Mouse (Mus musculus) heart, embryonic 15.5 days (tissue): Measurements from ENCODE around the gene Stoml3. TPM values are rescaled to one million over a fixed set of nuclear protein-coding genes. Genes with fewer than 3 reads are reported as not detected.
A peak's percentile ranks its signal among the peaks of the same experiment; 100 is the strongest.

Experiments
- ATAC-seq: fragments of 200-750 bp; cut with Nextera tagmentation; replicated peaks from 2 replicates; pipeline ENCODE4 v1.8.0; 2017; ENCODE audit warnings: low read depth, moderate TSS enrichment; ENCODE audit not compliant: insufficient number of reproducible peaks, insufficient read depth, low FRiP score
- H3K27ac ChIP-seq: fragments of 300-500 bp; sonication (generic); 2 replicates; pipeline ENCODE4 v1.5.1; 2015; ENCODE audit warnings: mild to moderate bottlenecking, inconsistent platforms
- H3K27me3 ChIP-seq: fragments of 300-500 bp; sonication (generic); 2 replicates; pipeline ENCODE4 v1.6.1; 2015; ENCODE audit warnings: inconsistent platforms
- H3K36me3 ChIP-seq: fragments of 300-500 bp; sonication (generic); 2 replicates; pipeline ENCODE4 v1.6.1; 2015; ENCODE audit warnings: mild to moderate bottlenecking, inconsistent platforms
- H3K4me1 ChIP-seq: fragments of 300-500 bp; sonication (generic); replicated peaks from 2 replicates; pipeline ENCODE4 v1.6.1; 2015; ENCODE audit warnings: inconsistent platforms
- H3K4me2 ChIP-seq: fragments of 300-500 bp; sonication (generic); 2 replicates; pipeline ENCODE4 v1.6.1; 2015; ENCODE audit warnings: inconsistent platforms, mild to moderate bottlenecking, moderate library complexity
- H3K4me3 ChIP-seq: fragments of 300-500 bp; sonication (generic); 2 replicates; pipeline ENCODE4 v1.5.1; 2015; ENCODE audit warnings: mild to moderate bottlenecking, inconsistent platforms
- H3K9ac ChIP-seq: fragments of 300-500 bp; sonication (generic); 2 replicates; pipeline ENCODE4 v1.6.1; 2015; ENCODE audit warnings: mild to moderate bottlenecking, inconsistent platforms
- H3K9me3 ChIP-seq: fragments of 300-500 bp; sonication (generic); replicated peaks from 2 replicates; pipeline ENCODE4 v1.6.1; 2016; ENCODE audit warnings: inconsistent platforms
- WGBS: fragments of 180-500 bp; shearing (Covaris S2); methylation state at CpG from one replicate; pipeline ENCODE4 v1.1.7; 2015; ENCODE audit warnings: mixed read lengths; 5-methylcytosine and 5-hydroxymethylcytosine counted together
- polyA plus RNA-seq: library from polyadenylated mRNA; unstranded; fragments of >200 nt; fragmentation: Nextera tagmentation; extraction: Ambion mirVana; gene quantifications from 2 replicates; pipeline ENCODE4 v1.2.1, GENCODE M21; 2015

Gene Stoml3
- polyA plus RNA-seq, 1 experiment from 2014 or later = not detected

GRCm38 (mm10) chr3:53462701-53463045, 25.8 kb upstream of the Stoml3 start:
- peak overlapping the region; percentile 87 for H3K4me2 ChIP-seq
- peaks cover 21% of the 10 kb centered on the region for H3K36me3 ChIP-seq
- H3K9ac ChIP-seq = peak overlapping the region; percentile 80
- WGBS = 6% methylated on average over 9 of the region's 9 CpGs
- no peaks in the 10 kb centered on the region for H3K27me3 ChIP-seq
- no peak; the same call in 1 of the 2 replicates for ATAC-seq
- H3K4me1 ChIP-seq = peaks cover 43% of the 10 kb centered on the region
- no peaks in the 10 kb centered on the region for H3K9me3 ChIP-seq
- H3K4me3 ChIP-seq = peak overlapping the region; percentile 97
- H3K27ac ChIP-seq = peak overlapping the region; percentile 84

- Histone ChIP-seq H3K36me3 (peaks cover 16% of the 10 kb centered on the region), H3K4me1 (peaks cover 43% of the 10 kb centered on the region), H3K27ac (peak within 1 kb of the TSS; percentile 84), H3K27me3 (no peaks in the 10 kb centered on the region), H3K4me2 (peak within 1 kb of the TSS; percentile 87), H3K4me3 (peak within 1 kb of the TSS; percentile 97), H3K9ac (peak within 1 kb of the TSS; percentile 91), H3K9me3 (no peaks in the 10 kb centered on the region)
- under 1% methylated on average over 52 of the region's 52 CpGs for WGBS
- peak; percentile 97 for ATAC-seq
Measured at GRCm38 (mm10) chr3:53463046-53463764, 25.2 kb upstream of the Stoml3 start, which contains the start of the genes Nhlrc3 and Proser1. Gene Nhlrc3, minus strand, starts transcription at chr3:53463332. Gene Proser1, plus strand, starts transcription at chr3:53463666.

- ATAC-seq = peak; percentile 21
- Histone ChIP-seq H3K9me3 (no peaks in the 10 kb centered on the region), H3K27me3 (no peaks in the 10 kb centered on the region), H3K36me3 (peaks cover 11% of the 10 kb centered on the region; the same call in 1 of the 2 replicates), H3K27ac (peak overlapping the region; percentile 84), H3K9ac (peak overlapping the region; percentile 91), H3K4me3 (peak overlapping the region; percentile 97), H3K4me1 (peaks cover 43% of the 10 kb centered on the region), H3K4me2 (peak overlapping the region; percentile 87)
- under 1% methylated on average over 35 of the region's 35 CpGs for WGBS
Measured at GRCm38 (mm10) chr3:53463765-53464114, 24.7 kb upstream of the Stoml3 start.

GRCm38 (mm10) chr3:53464146-53464698, 24.2 kb upstream of the Stoml3 start:
- Histone ChIP-seq H3K4me3 (peak overlapping the region; percentile 97), H3K9me3 (no peaks in the 10 kb centered on the region), H3K9ac (peak overlapping the region; percentile 91), H3K27me3 (no peaks in the 10 kb centered on the region), H3K36me3 (peaks cover 14% of the 10 kb centered on the region), H3K4me1 (peaks cover 46% of the 10 kb centered on the region), H3K27ac (peak overlapping the region; percentile 84), H3K4me2 (peak overlapping the region; percentile 87)
- no peak for ATAC-seq
- under 1% methylated on average over 20 of the region's 20 CpGs for WGBS

GRCm38 (mm10) chr3:53465330-53465729, 23.1 kb upstream of the Stoml3 start:
- H3K4me2 ChIP-seq = peak overlapping the region; percentile 87
- H3K4me3 ChIP-seq = peak overlapping the region; percentile 31
- H3K27me3 ChIP-seq = no peaks in the 10 kb centered on the region
- no peak overlapping the region for H3K27ac ChIP-seq
- no peaks in the 10 kb centered on the region for H3K9me3 ChIP-seq
- peak overlapping the region; percentile 23; the same call in 1 of the 2 replicates for H3K9ac ChIP-seq
- ATAC-seq = no peak
- H3K4me1 ChIP-seq = peaks cover 44% of the 10 kb centered on the region
- H3K36me3 ChIP-seq = peaks cover 16% of the 10 kb centered on the region
- WGBS = 28% methylated on average over 6 of the region's 6 CpGs

- WGBS = 70% methylated on average over 9 of the region's 9 CpGs
- H3K4me1 ChIP-seq = peaks cover 37% of the 10 kb centered on the region
- H3K9me3 ChIP-seq = no peaks in the 10 kb centered on the region
- H3K36me3 ChIP-seq = peaks cover 20% of the 10 kb centered on the region
- no peak overlapping the region for H3K9ac ChIP-seq
- no peak overlapping the region for H3K4me3 ChIP-seq
- peak overlapping the region; percentile 87 for H3K4me2 ChIP-seq
- H3K27ac ChIP-seq = no peak overlapping the region
- ATAC-seq = no peak
- no peaks in the 10 kb centered on the region for H3K27me3 ChIP-seq
Measured at GRCm38 (mm10) chr3:53466481-53466880, 22.0 kb upstream of the Stoml3 start.

- Histone ChIP-seq H3K4me3 (no peak overlapping the region), H3K27ac (no peak overlapping the region), H3K4me1 (peaks cover 32% of the 10 kb centered on the region), H3K9ac (no peak overlapping the region), H3K36me3 (peaks cover 28% of the 10 kb centered on the region), H3K4me2 (no peak overlapping the region), H3K9me3 (no peaks in the 10 kb centered on the region), H3K27me3 (no peaks in the 10 kb centered on the region)
- 73% methylated on average over 5 of the region's 5 CpGs for WGBS
- no peak for ATAC-seq
Measured at GRCm38 (mm10) chr3:53467356-53467755, 21.1 kb upstream of the Stoml3 start.

GRCm38 (mm10) chr3:53469650-53470049, 18.8 kb upstream of the Stoml3 start:
- Histone ChIP-seq H3K27me3 (no peaks in the 10 kb centered on the region), H3K27ac (no peak overlapping the region), H3K9me3 (no peaks in the 10 kb centered on the region), H3K4me2 (no peak overlapping the region), H3K4me3 (no peak overlapping the region), H3K4me1 (peaks cover 30% of the 10 kb centered on the region), H3K36me3 (peaks cover 50% of the 10 kb centered on the region), H3K9ac (no peak overlapping the region)
- ATAC-seq = no peak
- WGBS = 89% methylated on average over 5 of the region's 5 CpGs

GRCm38 (mm10) chr3:53472061-53472460, 16.4 kb upstream of the Stoml3 start:
- peaks cover 71% of the 10 kb centered on the region for H3K36me3 ChIP-seq
- WGBS = 95% methylated on average over 5 of the region's 5 CpGs
- no peaks in the 10 kb centered on the region for H3K27me3 ChIP-seq
- peaks cover 9% of the 10 kb centered on the region for H3K4me1 ChIP-seq
- H3K4me2 ChIP-seq = no peak overlapping the region
- no peaks in the 10 kb centered on the region for H3K9me3 ChIP-seq
- ATAC-seq = no peak
- no peak overlapping the region for H3K27ac ChIP-seq
- H3K9ac ChIP-seq = no peak overlapping the region
- no peak overlapping the region for H3K4me3 ChIP-seq

- Histone ChIP-seq H3K4me2 (no peak overlapping the region), H3K9ac (no peak overlapping the region), H3K4me3 (no peak overlapping the region), H3K9me3 (no peaks in the 10 kb centered on the region), H3K4me1 (no peaks in the 10 kb centered on the region; the same call in 1 of the 2 replicates), H3K36me3 (peaks cover 88% of the 10 kb centered on the region), H3K27me3 (no peaks in the 10 kb centered on the region), H3K27ac (no peak overlapping the region)
- ATAC-seq = no peak
- WGBS = 73% methylated on average over 4 of the region's 4 CpGs
Measured at GRCm38 (mm10) chr3:53474179-53474578, 14.3 kb upstream of the Stoml3 start.

GRCm38 (mm10) chr3:53475889-53476288, 12.6 kb upstream of the Stoml3 start:
- ATAC-seq = no peak
- Histone ChIP-seq H3K27me3 (no peaks in the 10 kb centered on the region), H3K27ac (no peak overlapping the region), H3K9ac (no peak overlapping the region), H3K4me2 (no peak overlapping the region), H3K4me3 (no peak overlapping the region), H3K9me3 (no peaks in the 10 kb centered on the region), H3K36me3 (peaks cover 90% of the 10 kb centered on the region), H3K4me1 (no peaks in the 10 kb centered on the region)
- WGBS = 52% methylated on average over 6 of the region's 6 CpGs
